Mouse (Mus musculus) ZHBTc4 (cell line): ENCODE results near the gene Ccdc187.

ENCODE experiments used
- DNase-seq: peaks from one replicate; pipeline ENCODE4 v3.0.0-alpha.2; 2011; ENCODE audit warnings: low read depth, low spot score

Ccdc187 gene

DNA sequence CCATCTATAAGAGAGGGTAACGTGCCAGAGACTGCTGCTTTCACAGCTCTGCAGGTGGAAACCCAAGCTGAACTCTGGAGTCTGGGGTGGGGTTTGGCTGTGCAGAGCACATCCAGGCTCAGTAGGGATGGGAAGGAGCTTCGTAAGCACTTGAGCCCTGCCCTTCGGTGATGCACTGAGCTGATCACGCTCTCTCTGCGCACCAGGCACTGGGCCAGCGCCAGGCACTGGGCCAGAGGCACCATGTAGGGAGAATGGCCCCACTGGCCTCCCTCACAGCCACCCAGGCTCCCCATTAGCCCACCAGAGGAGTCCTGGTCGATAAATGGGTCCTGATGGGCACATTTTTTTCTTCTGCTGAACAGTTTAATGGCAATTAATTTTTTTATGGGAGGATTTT, 8.6 kb downstream of the Ccdc187 start:
- DNase-seq: peak; percentile 13

- DNase-seq: no peak
Observed at GRCm38 (mm10) chr2:26280594-26280993, 13.8 kb downstream of the Ccdc187 start.

DNA sequence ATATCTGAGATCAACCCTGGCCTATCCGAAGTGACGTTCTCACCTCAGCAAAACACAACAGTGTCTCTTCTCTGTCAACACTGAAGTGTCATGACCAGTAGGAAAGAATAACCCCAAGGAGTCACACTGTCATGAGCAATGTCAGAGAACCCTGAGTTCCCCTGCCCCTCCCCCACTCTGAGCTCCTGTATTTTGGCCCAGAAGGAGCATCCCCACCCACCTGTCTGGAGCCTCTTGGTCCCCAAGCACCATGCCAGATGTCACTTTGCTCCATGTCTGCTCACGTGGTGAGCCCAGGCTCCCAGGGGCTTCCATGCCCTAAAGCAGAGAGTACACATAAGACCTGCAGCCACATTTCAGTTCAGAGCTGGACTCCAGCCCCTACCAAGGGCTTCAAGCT, 14.6 kb downstream of the Ccdc187 start:
- no peak for DNase-seq

GRCm38 (mm10) chr2:26273611-26274010, 20.7 kb downstream of the Ccdc187 start:
- DNase-seq: peak; percentile 68

- DNase-seq: no peak
Observed at GRCm38 (mm10) chr2:26268216-26268615, 26.1 kb downstream of the Ccdc187 start.

DNA sequence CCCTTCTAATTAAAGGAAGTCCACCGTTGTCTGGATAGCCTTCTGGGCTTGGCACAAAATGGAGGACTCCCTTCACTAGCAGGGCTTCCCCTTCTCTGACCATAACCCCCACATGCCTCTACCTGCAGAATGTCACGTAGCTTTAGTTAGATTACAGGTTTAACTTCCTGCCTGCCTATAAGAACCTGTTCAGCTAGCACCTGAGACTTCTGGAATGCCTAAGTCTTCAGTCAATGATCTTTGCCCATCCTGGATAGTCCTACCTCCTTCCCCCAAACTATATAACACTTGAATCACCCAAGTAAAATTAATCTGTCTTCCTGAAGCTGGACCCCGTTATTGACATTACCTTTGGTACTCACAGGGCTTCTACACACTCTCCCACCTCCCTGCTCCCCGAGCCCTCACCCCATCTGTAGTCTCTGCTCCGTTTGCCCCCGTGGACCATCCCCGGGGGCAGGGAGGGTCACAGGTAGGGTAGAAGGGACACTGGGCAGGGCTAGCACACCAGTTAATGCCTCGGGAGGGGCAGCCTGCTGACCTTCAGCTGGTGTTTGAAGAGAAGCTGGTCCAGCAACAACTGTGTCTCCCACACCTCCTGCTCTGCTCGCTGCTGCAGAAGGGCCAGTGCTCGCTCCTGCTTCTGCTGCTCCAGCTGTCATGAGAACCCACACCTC, 28.2 kb downstream of the Ccdc187 start:
- no peak for DNase-seq

GRCm38 (mm10) chr2:26265095-26265494, 29.3 kb downstream of the Ccdc187 start:
- DNase-seq: no peak

DNA sequence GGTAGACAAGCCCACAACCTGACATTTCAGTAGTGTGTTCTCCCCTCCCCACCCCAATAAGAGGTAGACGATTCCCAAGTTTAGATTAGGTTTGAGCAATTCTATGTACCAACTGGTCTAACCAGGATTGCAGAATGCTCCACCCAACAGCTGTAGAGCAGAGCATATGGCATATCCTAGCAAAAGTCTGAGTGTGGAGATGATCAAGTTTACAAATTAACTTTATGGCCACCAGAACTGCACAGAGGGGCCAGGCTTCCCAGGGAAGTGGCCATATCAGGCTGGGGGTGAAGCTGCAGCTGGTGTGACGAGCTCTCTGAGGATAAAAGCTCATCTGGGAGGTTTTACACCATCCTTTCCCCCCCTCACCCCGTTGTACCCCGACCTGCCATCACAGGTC, 29.7 kb downstream of the Ccdc187 start:
- DNase-seq: no peak

DNA sequence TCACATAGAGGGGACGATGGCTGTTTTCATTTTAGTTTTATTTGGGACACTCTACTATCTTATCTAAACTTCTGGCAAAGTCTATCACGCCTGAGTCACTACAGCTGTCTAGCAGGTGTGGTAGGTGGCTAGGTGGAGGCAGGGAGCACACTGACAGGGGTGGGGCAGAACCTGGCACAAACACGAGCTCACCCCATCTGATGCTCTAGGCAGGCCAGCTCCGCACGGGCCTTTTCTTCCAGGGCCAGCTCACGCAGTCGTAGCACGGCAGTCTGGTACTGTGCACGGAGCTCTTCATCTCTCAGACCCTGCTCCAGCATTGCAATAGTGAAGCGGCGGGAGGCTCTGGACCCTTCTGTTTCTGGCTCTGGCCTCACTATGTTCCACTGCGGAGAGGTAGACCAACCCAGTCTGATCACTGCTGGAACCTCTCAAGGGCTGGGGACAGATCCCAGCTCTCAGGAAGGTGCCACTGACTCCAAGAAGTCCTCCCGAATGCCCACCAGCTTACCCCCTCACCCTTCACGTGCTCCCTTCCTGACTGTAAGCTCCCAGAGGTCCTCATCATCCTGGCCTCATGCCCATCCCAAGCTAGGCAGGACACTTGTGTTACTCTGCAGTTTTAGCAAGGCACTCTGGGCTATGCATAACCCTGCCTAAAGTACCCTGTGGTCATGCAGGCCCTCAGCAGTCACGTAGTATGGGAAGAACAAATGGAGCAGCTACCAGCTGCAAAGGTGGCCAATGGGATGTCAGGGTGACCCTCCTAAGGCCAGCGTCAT, 36.9 kb downstream of the Ccdc187 start:
- DNase-seq: no peak

DNA sequence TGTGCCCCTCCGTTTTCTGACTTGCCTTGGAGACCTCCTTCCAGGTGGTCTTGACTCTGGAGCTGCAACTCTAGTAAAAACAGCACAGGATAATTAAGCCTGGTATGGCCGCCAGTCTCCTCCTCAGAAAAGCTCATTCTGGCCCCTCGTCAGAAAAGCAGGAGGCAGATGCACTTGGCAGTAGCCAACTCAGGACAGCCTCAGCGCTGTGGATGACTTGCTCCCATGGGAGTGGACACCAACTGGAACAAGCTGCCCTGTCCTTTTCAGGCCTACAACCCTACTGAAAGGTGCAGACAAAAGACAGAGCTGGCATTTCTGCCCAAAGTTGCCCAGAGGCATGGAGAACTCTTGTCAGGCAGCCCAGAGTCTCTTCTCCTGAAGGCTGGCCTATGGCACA, 39.5 kb downstream of the Ccdc187 start:
- no peak for DNase-seq

- DNase-seq: peak; percentile 59
Observed at GRCm38 (mm10) chr2:26252514-26253206, 41.7 kb downstream of the Ccdc187 start.

DNA sequence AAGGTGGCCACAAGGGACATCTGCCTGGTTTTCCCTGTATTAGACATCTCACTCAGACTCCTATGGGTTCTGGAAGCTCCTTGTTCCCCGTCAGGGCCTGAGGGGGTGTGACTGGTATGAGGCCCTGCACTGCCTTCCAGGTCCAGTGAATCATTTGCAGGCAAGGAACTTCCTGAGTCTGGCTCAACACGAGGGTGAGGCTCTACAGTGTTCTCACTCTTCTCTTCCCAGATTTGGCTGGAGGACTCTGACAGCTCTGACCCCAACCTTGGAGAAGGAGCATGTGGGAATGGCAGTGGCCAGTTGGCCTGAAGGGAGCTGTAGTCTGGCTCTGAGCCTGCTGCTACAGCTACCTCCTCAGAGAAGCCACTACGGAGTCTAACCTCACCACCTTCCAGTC, 46.8 kb downstream of the Ccdc187 start:
- no peak for DNase-seq

GRCm38 (mm10) chr2:26240841-26241240, 53.5 kb downstream of the Ccdc187 start:
- no peak for DNase-seq

DNA sequence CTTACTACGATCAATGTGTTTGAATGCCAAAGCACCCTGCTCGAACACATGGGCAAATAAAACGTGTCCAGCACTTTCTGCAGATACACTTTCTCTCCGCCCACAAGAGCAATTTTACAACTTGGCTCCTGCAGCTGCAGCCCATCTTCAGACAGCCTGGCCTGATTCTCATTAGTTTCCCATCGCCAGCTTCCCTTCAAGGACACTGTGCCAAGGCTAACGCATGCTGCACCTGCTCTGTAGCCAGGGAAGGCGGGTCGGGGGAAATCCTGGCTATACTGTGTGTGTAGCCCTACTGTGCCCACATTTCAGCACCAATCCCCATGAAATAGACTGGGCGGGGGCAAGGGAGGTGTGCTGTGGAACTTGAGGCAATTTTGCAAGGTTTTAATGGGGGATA, 54.0 kb downstream of the Ccdc187 start:
- no peak for DNase-seq

DNA sequence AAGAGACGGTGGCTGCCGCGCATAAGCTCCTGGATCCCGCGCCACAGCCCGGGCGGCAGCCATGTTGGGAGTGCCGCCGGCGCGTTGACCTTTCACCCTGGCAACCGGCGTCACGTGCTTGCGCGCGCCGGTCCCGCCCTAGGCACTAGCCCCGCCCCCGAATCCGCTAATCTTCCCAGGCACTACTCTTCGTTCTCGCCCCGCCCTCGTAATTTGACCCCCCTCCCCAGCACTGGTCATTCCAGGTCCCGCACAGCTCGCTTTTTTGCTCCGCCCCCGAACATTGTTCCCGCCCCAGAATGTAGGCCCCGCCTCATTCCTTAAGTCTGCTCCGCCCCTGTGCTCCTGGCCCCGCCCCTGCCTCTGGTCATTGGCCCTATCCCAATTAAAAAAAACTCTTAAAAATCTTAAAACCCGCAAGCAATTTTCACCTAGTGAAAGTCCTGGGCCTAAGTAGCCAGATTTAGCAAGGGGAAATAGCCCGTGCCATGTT, 57.0 kb downstream of the Ccdc187 start, which contains the start of gene Qsox2:
Gene Qsox2, minus strand, starts transcription at position 236 of the 493 bp plus-strand sequence.
- DNase-seq: peak; percentile 98

DNA sequence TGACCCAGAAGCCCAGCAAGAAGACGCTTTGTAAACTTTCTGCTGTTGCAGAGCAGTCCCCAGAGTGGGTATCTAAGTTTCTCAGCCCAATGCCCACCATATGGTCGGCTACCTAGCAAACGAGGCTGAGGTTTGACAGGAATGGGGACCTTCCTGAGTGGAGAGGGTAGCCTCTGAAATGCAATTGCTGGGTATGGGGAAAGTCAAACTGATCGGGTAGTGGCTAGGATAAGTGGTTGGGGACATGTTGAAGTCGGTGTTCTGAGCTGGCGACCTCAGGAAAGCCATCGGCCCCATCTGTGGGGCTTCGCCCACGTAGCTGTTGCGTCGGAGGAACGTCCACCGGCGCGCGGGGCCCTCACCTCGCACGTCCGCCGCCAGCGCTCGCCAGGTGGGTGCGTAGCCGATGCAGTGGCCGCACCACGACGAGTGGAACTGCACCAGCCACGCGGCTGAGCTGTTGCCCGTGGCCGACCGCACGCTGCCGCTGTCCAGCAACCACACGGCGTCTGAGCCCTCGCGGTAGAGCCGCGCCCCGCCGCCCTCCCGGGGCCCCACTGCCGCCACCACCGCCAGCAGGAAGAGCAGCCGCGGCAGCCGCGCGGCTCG, 57.6 kb downstream of the Ccdc187 start:
- DNase-seq: no peak

DNA sequence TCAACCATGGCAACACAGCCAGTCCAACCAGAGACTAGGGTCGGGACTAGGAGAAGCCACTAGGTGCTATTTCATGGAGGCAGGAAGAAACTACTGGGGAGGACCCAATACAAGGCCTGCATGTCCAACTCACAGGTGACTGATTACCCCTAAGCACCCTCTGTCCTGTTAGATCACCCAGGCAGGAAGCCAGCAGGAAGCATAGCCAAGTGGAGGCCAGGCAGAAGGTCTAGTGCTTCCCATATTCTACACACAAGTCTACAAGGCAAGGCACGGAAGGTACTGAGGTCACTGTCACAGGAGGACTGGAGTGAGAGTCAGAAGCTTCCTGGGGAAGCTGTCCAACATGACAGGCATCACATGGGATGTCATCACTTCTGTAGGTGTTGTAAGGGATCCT, 59.6 kb downstream of the Ccdc187 start:
- no peak for DNase-seq

GRCm38 (mm10) chr2:26234253-26234652, 60.1 kb downstream of the Ccdc187 start:
- DNase-seq: no peak

DNA sequence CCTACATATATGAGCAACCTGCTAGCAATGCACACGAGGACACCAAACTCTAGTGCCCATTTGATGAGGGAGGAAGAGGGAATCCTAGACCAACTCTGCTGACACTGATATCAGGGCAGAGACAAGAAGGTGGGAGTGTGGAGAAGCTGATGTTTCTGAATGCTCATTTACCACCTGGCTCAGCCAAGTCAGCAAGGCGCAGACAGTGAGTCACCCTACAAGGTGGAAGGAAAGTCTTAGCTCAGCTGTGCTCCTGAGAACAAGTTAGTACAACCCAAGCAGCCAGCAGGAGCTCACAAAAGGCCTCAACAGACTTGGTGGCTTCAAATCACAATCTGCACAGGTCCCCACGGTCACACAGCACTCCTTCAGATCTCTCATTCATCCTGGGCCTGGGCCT, 63.0 kb downstream of the Ccdc187 start:
- no peak for DNase-seq

DNA sequence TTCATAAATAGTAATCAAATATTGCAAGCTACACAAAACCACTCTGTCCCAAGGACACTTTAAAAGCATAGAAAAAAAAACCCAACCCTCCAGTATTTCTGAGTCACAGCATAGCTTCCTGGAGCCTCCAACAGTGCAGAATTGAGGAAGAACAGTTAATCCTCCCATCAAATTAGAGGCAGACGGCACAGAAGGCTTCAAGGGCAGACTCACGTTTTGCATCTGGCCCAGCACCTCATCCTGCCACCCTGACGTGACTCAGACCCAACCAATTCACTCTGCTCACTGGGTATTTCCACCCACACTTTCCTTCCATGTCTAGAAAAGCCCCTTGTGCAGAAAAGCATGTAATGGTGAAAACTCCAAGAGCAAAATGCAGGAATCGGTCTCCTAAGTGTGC, 64.1 kb downstream of the Ccdc187 start:
- no peak for DNase-seq

DNA sequence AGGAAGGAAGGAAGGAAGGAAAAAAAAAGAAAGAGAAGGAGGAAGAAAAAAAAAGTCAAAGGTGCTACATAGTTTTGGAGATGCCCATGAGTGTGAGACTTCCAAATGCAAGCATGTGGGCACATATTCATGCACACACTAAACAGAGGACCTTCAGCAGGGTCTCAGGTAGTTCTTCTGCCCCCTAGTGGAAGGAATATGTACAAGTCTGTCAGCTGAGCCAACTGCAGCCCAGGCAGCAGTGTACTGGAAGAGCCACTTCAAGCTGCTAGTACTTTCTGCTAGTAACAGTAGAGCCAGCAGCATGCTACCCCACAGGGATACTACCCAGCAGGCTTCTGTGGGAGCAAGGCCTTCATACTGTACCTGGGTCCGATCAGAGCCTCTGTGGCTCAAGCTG, 66.6 kb downstream of the Ccdc187 start:
- DNase-seq: peak; percentile 82

GRCm38 (mm10) chr2:26225242-26225641, 69.1 kb downstream of the Ccdc187 start:
- no peak for DNase-seq
